Mouse (Mus musculus): ENCODE data around the gene Ankrd24.

- TF ChIP-seq GATA1 (IDR thresholded peaks at IDR 0.05; ENCODE audit: borderline replicate concordance, low read length) (no peak), FLI1 (IDR thresholded peaks at IDR 0.05; ENCODE audit: low read length) (no peak)
Measured at GRCm38 (mm10) chr10:81601396-81601905, 26.9 kb upstream of the Ankrd24 start.

Data from megakaryocyte, embryonic 14.5 days (primary cell).